Mouse (Mus musculus): ENCODE results near the gene Etfrf1. TPM values are rescaled to one million over a fixed set of nuclear protein-coding genes. Genes with fewer than 3 reads are reported as not detected.

Gene Etfrf1
- polyA plus RNA-seq (2015; fragmentation: Nextera tagmentation; extraction: Ambion mirVana), result 40.5 and 42.6 TPM in 2 replicates

DNA sequence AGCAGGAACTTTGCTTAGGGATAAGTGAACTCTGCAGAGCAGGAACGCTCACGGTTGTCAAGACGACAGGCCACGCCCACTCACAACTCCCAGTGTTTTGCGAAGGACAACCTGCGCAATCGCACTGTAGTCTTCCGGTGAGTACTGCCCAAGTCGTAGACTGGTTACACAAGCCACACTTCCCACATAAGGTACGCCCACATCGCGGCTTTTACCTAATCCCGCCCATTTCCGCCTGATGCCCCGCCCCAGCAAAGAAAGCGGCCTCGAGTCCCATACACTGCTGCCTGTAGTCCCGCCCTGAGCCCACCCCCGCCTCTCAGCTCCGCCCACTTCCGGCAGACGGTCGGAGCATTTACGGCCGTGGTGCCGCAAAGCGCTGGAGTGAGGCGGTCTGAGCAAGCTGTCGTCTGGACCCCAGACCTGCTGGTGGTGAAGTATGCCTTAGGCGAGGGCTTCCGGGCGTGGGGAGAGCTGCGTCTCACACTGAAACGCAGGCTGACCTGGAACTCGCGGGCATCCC is at the start of gene Etfrf1, which contains the start of gene Casc1:
Gene Etfrf1 (plus strand): TSS at position 319 of the 523 bp plus-strand sequence.
Gene Casc1 (minus strand): TSS at position 190 of the 523 bp plus-strand sequence.

DNA sequence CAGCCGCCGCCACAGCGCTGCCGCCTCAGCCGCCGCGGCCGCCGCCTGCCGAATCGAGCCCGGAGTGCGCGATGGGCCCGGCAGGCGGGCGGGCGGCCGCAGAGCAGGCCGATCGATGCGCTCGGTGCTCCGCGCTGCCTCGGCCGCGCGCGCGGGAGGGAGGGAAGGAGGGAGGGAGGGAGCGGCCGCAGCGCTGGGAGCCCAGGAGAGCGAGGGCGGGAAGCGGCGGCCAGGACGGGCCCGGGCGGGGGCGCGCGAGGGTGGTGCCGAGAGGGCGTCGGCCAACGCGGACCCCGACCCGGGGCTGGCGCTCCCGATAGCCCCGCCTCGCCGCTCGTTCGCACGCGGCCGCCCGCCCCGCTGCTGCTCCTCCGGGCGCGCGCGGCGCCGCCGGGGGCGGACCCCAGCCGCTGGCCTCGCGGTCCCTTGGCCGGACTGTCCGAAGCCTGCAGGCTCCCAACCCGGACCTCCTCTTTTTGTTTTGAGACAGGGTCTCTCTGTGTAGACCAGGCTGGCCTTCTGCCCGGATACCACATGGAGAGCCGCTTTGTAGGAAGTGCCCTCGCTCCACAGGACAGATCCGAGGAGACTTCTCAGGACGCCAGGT is 39.4 kb downstream of the Etfrf1 start, which contains the start of gene Kras:
Gene Kras (minus strand): TSS at position 55 of the 607 bp plus-strand sequence.

Other genes starting within 250 kb of the Etfrf1 start
- 7.7 and 12.0 TPM in 2 replicates for gene Bcat1, start 134.9 kb upstream of the Etfrf1 start, polyA plus RNA-seq (2015; fragmentation: Nextera tagmentation; extraction: Ambion mirVana)
- 1.7 and 2.0 TPM in 2 replicates for gene Lrmp, start 95.5 kb upstream of the Etfrf1 start, polyA plus RNA-seq (2015; fragmentation: Nextera tagmentation; extraction: Ambion mirVana)
- 0.17 and 0.22 TPM in 2 replicates for gene Casc1, start 129 bp upstream of the Etfrf1 start, polyA plus RNA-seq (2015; fragmentation: Nextera tagmentation; extraction: Ambion mirVana)
- 48.4 and 68.0 TPM in 2 replicates for gene Kras, start 39.1 kb downstream of the Etfrf1 start, polyA plus RNA-seq (2015; fragmentation: Nextera tagmentation; extraction: Ambion mirVana)